Mouse (Mus musculus) frontal cortex, postnatal 25 days (tissue): ENCODE measurements around the gene Pcsk6.
"Not testable (repeated sequence)": the region's sequence is repeated elsewhere in the genome, so short reads cannot be mapped to it uniquely, and the experiment has no call there.

Experiments
- DNase-seq, 2 experiments: peaks; one replicate each; pipeline ENCODE4 v3.0.0; 2022; ENCODE audit warnings: low spot score in 2 of 2

Pcsk6 gene

DNA sequence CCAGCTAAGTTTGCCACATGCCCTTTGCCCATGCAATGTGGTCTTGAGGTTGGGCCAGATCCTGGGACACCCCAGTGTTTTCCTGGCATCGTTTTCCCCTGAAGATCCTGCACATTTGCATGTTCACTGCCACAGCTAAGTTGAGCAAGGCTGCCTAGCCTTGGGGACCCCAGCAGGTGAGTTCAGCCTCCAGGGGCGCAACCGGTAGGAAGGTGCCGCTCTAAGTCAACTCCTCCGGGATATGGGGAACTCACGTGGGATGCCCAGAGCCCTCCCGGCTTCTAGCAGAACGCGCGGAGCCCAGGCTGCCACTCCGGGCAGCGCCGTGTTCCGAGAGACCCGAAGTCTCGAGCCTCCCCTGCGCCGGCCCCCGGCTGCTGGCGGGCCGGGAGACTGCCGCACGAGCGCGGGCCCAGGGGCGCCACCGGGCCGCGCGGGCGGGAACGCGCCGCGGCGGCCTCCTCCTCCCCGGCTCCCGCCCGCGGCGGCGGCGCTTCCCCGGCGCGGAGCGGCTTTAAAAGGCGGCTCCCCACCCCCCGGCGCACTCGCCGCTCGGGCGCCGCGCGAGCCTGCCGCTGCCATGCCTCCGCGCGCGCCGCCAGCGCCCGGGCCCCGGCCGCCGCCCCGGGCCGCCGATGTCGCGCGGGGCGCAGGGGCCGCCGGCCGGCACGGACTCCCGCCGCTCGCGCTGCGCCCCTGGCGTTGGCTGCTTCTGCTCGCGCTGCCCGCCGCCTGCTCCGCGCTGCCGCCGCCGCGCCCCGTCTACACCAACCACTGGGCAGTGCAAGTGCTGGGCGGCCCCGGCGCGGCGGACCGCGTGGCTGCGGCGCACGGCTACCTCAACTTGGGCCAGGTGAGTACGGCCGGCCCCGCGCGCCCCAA is at the start of gene Pcsk6:
Gene Pcsk6 (plus strand): TSS at position 144 of the 882 bp plus-strand sequence.
- no peak for DNase-seq

DNA sequence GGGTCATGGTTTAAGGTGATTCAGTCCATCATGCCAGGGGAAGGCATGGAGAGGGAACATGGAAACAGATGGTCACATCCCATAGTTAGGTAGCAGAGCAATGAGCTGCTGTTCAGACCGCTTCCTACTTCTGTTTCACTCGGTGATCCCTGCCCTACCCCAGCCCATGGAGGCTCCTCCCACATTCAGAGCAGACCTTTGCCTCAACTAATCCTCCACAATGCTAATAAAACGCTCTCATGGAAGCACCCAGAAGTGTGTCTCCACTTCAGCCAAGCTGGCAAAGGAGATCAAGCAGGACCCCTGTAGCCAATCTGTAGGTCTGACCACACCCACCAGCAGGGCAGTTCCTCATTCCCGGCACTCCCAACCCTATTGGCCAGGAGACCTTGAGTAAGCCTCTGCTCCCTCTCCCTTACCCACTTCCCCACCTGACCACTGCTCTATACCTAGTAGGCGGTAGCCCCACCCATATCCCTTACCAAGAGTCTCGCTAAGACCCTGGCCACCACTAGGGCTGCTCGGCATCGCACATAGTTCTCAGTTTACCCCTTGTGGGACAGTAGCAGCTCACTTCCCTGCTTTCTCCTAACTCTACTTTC is 47.8 kb upstream of the Pcsk6 start:
- DNase-seq = no peak

DNA sequence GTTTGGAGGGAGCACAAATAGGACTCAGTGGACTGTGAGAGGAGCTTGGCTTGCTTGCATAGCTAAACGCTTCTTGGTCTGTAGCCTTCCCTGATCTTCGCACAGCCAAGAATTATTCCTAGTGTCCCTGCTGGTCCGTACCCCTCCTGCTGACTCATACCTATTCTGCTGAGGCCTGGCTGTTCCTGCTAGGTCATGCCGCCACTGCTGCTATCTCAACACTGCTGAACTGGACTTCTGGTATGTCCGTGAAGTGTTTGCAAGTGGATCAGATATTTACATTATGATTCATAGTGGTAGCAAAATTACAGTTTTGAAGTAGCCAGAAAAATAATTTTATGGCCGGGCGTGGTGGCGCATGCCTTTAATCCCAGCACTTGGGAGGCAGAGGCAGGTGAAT is 44.0 kb upstream of the Pcsk6 start:
- DNase-seq = no peak

DNA sequence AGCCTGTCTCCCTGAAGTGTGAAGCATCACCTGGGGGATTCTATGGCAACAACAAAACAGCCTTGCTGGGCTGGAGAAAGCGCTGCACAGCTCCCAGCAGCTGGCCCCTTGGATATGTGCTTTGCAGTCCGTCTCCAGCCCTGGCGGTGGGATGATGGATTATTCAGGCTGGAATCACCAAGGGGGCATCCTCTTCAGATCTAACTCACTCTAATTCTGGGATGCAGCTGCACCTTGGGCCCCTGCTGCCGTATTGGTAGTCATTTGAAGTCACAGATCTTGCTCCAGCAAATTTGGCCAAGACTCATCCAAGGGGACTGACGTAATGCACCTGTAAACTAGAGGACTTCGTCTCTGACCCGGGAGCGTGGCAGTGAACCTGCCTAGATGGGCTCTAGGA is 41.1 kb upstream of the Pcsk6 start:
- DNase-seq = no peak

DNA sequence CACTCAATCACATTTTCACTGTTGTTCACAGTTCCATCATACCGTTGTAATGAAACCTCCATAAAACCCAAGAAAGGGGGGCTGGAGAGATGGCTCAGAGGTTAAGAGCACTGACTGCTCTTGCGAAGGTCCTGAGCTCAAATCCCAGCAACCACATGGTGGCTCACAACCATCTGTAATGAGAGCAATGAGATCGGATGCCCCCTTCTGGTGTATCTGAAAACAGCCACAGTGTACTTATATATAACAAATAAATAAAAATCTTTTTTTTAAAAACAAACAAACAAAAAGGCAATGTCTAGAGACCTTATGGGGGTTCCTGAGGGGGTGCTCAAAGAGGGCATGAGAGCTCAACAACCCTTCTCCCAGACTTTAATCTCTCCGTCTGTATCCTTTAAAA is 39.6 kb upstream of the Pcsk6 start:
- DNase-seq = not testable (repeated sequence)

DNA sequence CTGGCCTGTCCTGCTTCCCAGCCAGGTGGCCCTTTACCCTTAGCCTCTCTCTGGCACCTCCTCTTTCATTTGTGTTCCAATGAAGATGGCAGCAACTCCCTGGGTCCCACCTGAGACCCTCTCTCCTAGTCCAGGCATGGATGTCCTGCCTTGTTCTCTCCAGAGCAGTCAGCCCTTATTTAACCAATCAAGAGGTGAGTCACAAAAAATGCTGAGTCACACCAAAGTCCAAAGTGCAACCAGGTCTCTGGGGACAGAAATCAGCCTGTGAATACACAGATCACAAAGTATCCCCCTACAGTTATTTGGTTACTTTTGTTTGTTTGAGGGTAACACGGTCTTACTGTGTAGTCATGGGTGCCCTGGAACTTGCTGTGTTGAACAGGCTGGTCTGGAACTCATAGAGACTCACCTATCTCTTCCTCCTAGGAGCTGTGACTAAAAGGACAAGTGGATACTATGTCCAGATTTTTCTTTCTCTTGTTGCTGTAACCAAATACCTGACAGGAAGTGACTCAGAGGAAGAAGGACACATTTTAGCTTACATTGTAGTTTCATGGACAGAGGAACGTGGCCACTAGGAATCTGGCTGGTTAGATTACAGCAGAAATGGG is 38.9 kb upstream of the Pcsk6 start:
- DNase-seq = no peak

DNA sequence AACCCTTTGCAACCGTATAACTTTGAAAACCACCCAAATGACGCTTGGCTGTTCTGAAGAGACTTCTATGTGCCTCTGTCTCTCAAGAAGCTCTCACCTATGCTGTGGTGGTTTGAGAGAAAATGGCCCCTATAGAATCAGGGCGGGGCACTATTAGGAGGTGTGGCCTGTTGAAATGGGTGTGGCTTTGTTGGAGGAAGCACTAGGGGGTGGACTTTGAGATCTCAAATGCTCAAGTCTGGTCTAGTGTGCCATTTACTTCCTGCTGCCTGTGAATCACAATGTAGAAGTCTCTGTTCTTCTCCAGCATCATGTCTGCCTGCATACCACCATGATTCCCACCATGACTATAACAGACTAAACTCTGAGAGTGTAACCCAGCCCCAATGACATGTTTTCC is 21.8 kb upstream of the Pcsk6 start:
- DNase-seq = no peak

DNA sequence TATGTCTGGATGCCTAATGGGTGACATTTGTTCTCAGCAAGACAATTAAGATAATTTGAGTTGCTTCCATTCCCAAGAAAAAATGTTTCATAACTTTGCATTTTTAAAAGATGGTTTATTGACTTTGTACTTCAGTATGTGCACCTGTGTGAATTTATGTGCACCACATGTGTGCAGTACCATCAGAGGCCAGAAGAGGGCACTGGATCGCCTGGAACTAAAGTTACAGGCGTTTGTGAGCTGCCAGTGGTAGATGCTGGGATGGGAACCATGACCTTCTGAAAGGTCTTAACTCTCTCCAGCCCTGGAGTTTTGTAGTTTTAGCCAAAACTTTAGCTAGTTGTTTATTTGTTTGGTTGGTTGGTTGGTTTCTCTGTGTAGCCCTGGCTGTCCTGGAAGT is 18.3 kb upstream of the Pcsk6 start:
- DNase-seq = no peak

DNA sequence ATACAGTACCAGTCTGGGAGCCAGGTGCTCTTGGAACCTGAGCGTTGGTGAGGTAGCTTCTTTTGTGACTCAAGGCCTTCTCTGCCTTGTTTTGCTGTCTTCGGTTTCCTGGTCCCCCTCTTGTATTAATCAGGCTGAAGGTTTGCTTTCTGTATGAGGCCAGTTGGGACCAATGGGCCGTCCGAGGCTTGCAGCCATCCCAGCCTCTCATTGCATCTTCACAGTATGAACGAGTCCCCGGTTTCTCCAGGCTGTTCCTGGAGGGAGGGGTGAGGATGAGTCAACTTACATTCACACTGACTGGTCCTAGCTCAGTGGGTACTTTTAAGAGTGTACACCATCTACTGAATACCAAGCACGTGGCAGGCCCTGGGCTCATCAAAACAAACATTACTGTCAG is 553 bp upstream of the Pcsk6 start:
- no peak for DNase-seq

DNA sequence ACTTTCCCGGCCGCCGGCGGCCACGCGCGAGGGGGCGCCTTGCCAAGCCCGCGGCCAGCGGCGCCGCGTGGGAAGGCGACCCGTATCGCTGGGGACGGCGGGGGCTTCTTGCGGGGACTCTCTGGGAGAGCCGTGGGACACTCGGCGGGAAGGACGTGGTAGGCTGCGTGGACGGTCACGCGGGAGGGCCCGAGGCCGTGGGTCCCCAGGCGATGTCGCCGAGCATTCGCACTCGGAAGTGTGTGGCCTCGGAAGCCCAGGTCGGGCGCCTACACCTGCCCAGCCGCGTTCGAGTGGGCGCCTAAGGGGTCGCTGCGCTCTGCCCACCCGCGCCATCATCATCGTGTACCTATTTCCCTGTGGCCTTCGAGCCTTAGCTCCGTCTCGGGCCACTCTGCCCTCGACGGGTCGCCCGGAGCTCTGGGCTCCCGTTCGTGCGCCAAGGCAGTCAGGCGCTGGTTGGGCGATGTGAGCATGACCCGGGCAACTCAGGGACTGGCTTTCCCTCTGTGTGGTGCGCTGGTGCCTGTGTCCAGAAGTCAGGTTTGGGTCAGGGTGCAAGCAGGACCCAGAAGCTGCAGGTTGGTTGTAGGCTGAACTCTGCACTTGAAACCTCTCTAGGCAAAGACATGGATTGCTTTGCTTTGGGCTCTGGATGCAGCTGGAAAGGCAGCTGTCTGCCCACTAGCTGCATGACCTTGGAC is 1.1 kb downstream of the Pcsk6 start:
- no peak for DNase-seq

DNA sequence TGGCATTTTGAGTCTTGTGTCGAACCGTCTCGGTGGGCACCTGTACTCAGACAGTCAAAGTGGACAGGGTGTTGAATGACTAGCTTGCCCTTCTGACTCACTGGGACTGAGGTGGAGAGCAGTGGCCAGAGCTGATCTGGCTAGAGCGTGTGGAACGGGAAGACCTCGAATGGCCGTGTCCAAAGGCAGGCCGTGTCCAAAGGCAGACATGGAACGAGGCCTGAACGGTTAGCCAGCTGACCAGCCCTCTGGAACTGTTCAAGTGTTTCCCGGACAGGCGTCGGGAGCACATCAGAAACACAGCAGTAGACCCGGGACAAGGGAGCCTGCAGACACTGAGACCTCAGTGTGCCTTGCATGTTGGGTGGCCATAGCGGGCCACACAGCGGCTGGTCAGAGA is 7.6 kb downstream of the Pcsk6 start:
- no peak for DNase-seq

DNA sequence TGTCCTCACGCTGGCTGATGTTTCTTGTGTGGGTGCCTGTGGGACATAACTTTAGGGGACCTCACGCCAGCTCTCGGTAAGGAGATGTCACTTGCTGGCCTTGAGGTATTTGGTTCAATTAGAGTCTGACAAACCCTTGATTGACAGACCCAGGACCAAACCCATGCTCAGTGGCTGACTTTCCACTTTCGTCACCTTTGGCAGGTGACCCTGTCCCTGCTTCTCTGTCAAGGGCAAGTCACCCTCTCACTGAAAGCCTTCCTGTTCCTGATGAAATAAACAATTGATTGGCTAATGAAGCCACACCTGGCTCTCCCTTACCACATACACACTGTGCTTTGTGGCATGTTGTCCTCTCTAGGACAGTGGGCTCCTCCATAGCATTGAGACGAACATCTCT is 8.3 kb downstream of the Pcsk6 start:
- no peak for DNase-seq

DNA sequence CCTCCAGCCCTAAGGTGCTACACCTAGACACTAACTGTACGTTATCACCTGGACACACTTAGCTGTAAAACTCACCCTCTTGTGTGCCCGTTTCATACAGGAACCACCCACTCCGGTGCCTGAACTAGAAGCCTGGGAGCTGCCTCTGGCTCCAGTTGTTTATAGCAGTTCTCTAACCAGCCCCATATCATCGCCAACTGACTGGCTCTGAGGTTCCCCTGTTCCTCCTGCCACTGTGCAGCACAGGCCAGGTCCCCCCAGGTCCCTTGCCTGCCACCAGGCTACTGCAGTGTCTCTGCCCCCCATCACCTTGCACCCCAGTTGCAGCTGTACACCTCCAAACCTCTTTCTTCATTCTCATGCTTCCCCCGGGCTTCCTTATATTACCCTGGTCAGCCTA is 8.7 kb downstream of the Pcsk6 start:
- DNase-seq = no peak

DNA sequence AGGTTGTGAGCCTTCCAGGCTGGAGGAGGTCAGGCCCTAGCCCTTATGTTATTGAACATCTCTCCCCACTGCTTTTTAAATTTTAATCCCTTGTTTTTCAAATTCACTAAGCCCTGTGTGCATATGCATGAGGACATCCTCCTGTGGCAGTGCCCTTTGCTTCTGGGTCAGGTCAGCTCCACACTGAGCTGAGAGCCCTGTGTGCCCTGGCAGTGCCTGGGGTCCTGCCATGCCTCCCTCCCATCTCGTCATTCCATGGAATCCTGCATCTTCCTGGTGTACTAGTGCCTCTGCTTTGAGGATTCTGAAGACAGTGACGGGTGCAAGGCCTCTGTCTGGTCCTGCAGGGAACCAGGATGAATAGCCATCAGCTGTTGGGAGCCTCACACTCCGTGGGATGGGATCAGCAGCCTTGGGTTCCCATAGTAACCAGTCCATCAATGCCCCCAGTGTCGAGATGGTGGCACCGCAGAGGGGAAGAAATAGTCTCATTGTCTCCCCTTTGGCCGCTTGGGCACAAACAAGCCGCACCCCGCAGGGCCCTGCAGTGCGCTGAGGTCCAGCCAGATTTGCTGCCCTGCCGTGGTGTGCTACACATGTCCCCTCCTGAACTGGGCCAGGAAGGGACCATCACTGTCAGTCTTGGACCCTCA is 9.5 kb downstream of the Pcsk6 start:
- no peak for DNase-seq

DNA sequence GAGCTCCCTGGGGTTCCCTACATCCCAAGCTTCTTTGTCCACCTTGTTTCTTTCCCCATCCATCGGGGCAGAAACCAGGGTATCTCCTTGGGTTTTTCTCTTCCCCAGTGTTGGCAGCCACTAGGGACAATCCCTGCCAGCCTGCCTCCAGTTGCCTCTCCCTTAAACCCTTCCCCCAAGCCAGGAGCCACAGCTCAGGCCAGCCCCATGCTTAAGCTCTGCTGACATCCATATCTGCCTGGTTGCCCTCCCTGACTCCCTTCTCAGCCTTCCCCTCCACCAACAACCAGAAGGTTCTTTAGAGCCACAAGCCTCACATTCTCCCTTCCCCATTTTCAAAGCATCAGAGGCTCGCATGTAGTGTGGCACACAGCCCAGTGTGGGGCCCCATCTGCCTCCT is 10.3 kb downstream of the Pcsk6 start:
- DNase-seq = no peak

DNA sequence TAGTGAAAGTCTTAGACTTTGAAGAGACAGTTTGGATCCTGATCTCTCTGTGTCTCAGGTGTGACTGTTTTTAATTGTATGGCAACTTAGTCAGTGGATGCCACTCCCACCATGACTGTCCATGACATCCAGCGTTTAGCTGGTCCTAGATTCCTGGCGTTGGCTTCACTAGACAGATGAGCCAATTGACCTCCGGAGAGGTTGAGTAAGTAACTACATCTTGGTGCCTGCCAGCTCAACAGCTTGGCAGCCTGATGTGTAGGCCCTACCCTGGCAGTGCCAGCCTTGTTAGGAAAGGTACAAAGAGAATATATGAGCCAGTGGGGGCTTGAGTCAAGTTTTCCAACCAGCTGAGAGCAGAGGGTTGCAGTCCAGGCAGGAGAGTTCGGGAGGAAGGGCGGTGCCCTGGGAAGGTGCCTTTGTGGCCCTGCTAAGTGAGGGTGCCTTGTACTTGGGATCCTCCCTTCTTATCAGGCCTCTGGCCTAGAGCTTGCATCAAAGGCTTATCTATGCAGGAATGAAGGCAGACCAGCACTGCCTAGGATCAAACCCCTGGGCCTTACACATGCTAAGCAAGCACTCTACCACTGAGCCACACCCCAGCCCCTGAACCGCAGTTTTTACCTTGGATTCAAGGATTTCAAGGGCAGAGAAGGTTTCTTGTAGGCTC is 11.8 kb downstream of the Pcsk6 start:
- no peak for DNase-seq

DNA sequence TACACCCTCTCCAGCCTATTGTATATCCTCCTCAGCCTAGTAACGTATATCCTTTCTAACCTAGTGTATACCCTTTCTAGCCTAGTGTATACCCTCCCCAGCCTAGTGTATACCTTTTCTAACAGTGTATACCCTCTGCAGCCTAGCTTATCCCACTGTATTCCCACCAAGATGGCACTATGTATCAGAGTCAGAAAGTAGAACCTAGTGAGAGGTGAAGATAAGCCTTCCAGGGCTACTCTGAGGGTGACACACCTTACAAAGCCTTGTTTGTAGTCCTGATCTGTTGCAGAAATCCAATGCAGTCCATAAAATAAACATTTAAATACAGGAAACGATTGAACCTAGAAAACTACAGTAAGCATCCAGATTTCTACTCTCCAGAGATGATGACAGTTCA is 12.4 kb downstream of the Pcsk6 start:
- no peak for DNase-seq

DNA sequence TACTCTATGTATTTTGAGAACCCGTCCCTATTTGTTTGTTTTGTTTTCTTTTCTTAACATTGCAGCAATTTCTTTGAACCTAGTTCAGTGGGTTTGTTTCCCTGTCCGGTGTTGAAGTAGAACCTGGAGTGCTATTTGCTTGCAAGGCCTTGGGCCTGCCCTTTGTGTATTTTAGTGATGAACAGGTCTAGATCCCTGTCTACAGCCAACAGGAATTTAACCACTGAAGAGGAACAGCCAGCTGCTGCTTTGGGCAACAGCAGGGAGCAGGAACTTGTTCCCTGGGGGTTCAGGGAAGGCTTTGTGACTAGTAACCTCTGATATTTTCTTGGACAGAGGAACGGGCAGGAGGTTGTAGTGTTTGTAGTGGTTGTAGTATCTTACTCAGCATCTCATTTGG is 15.1 kb downstream of the Pcsk6 start:
- DNase-seq = no peak

DNA sequence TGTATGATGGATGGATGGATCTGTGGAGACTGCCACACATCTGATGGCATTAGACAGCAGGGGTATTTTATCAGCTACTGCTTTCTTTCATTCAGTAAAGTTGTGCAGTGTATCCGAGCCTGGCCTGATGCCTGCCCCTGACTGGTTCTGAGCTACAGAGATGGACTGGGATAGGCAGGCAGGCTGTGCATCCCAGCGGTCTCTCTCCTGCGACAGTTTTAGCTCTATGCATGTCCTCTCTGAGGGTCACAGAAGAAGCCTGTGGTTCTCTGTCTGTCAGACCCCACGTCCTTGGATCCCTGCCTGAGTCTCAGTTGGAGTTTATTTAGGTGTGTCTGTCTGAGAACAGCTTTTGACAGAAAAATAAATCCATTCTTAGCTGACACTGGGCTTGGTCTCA is 16.7 kb downstream of the Pcsk6 start:
- no peak for DNase-seq

DNA sequence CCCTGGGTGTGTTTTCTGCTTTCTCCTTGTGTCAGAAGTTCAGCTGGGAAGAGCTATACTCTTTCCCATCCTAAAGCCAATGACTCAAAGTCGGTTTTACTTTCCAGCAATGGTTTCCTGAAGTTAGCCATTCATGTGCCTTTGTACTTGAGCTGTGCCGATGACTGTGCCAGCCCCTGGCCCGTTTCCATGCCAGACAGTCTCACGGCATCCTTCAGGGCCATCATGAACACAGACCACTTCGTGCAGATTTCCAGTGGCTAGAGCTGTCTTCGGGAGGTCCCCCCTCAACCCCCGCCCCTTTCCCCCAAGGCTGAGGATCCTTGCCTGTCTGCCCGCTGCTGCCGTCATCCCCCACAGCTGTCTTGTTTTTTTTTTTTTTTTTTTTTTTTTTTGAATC is 17.8 kb downstream of the Pcsk6 start:
- DNase-seq = no peak

DNA sequence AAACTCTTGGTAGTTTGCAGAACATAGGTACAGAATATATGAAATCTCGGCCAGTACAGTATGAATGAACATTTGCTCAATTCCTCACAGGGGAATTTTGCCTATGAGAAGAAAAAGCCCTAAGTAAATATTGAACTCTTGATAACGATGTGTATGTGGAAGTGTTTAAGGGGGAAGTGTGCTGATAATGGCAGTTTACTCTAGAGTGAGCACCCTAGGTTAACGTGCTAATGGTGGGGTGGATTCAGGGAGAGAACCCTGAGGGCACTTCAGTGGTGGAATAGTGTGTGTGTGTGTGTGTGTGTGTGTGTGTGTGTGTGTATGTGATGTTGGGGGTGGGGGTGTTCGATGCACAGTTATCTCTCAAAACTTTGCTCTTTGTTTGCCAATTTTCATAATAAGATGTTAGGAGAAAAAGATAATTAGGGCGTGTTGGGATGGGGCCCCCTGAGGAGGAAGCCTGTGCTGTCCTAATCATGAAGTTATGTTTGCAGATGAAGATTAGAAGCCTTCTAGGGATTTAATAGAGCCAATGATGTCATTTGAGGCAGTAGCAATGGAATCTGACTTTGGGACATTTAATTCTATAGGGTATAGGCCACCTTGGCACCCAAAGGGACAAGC is 19.2 kb downstream of the Pcsk6 start:
- no peak for DNase-seq
